Mouse (Mus musculus): ENCODE measurements around the gene Cygb.
"Not testable (repeated sequence)": the region's sequence is repeated elsewhere in the genome, so short reads cannot be mapped to it uniquely, and the experiment has no call there.

DNA sequence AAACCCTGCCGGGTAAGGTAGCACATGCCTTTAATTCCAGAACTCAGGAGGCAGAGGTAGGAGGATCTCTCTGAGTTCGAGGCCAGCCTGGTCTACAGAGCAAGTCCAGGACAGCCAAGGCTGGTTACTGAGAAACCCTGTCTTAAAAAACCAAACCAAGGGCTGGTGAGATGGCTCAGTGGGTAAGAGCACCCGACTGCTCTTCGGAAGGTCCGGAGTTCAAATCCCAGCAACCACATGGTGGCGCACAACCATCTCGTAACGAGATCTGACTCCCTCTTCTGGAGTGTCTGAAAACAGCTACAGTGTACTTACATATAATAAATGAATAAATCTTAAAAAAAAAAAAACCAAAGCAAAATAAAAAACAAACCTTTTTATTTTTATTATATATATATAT lies 17.5 kb downstream of the Cygb start:
- not testable (repeated sequence) for TF ChIP-seq GATA1, TAL1 (IDR thresholded peaks at IDR 0.05; ENCODE audit: low read length)
